Mouse (Mus musculus) gastrocnemius, postnatal 36 days (tissue): ENCODE results near the gene Acss3. TPM values are rescaled to one million over a fixed set of nuclear protein-coding genes. Genes with fewer than 3 reads are reported as not detected.
A peak's percentile ranks its signal among the peaks of the same experiment; 100 is the strongest.

Source experiments
- DNase-seq, 2 experiments: peaks; one replicate each; pipeline ENCODE4 v3.0.0; 2022
- intact Hi-C: fragments of 180-260 bp; cut with DNase I; formaldehyde crosslinking; loops from one replicate; pipeline ENCODE4 v1.15.1; 2025
- long read RNA-seq, 2 experiments: library from polyadenylated mRNA; stranded (forward); transcript quantifications; one replicate each; pipeline ENCODE4 v2.0.0; 2021
- total RNA-seq, 2 experiments: library from RNA; stranded (reverse); gene quantifications; 2 replicates each; pipeline ENCODE4 v1.2.3; 2021

The Acss3 gene
- 1 to 10 TPM; 5.6 to 5.8 TPM for total RNA-seq
- long read RNA-seq, experiment 1, partial matches to known transcripts: 1 of 2 reads
- long read RNA-seq, experiment 1, other reads (novel, unspliced or antisense): 1 of 2 reads
- long read RNA-seq, experiment 2, partial matches to known transcripts: 0 of 1 reads
- long read RNA-seq, experiment 2, other reads (novel, unspliced or antisense): 1 of 1 reads

DNA sequence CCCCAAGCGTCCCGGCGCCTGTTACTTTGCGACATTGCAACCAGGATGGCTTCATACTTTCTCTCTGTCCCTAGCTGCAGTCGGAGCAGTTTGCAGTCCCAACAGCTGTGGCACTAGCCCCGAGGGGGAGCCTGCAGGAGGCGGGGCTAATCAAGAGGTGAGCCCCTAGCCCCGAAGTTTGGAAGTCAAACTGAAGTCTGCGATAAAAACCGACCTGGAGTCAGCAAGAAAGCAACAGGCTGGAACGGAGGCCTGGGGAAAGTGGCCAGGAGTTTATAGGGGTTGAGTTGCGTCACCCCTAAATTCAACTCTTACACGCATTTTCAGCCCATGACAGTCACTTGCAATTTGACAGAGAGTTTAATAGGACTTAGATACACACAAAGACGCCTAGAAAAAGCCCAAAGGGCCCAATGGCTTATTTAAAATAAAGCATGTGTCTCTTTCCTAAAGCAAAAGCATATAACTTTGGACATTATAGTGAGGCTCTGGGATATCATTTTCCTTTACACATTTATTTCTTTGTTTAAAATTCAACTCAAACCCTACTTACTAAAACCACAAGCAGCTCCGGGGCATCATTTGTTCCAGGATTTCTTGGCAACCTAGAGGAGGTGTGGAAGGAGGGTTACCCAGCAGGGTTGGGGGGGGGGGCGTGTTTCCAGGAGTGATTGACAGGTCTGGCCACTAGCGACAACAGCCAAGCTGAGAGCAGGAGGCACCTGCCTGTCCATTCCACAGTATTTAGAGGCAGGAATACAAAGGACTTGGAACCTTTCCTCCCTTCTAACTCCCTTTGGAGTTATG is at the start of gene Acss3:
Gene Acss3, minus strand, starts transcription at position 140 of the 807 bp plus-strand sequence.
- intact Hi-C loops: no loop called here
- DNase-seq: peak; percentile 47 to 56

GRCm38 (mm10) chr10:107172003-107172689 is 48.7 kb upstream of the Acss3 start:
- DNase-seq: no peak
- intact Hi-C loops: no loop called here

DNA sequence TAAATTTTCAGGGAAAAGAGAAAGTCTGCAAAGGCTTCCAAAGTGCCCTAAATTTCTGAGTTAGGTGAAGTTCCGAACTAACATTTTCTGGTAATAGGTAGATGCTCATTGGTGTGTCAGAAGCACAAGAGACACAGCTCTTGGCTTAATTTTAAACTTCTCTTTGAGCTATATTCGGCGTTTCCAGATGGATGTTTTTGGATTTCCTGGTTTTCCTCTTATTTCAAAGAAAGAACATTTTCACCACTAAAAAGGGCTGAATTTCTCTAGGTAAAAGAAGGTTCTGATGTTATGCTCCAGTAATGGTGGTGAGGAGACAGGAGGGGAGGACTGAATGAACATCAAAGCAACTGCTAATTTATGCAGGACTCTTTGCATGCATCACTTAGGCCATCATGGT is 43.0 kb upstream of the Acss3 start:
- intact Hi-C loops: no loop called here
- DNase-seq: no peak

DNA sequence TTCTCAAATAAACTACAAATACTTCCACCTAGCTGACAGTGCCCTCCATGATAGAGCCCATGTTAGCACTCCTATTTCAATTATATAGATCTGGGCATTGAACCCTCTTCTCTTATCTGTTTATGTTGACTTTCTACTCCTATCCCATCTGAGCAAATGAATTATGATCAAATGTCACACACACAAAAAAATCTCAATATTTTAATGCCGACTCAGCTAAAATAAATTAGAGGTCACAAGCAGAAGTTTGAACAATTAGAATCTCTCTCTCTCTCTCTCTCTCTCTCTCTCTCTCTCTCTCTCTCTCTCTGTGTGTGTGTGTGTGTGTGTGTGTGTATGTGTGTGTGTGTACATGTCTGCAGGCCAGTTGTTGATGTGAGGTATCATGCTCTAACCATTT is 25.3 kb upstream of the Acss3 start:
- intact Hi-C loops: no loop called here
- DNase-seq: no peak

GRCm38 (mm10) chr10:107144016-107144415 is 20.5 kb upstream of the Acss3 start:
- intact Hi-C loops: no loop called here

DNA sequence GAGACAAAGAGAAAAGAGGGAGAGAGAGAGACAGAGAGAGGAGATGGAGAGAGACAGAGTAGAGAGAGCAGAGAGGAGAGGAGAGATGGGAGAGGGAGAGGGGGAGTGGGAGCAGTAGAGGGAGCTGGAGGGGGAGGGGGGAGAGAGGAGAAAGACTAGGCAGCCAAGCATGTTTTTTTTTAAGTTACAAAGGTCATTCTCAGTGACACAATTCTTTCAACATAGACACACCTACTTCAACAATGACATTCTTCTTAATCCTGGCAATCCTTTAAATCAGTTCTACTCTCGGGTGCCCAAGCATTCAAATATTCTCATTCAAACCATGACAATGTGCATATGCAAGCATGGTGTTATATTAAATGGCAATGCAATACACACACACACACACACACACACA is 19.4 kb upstream of the Acss3 start:
- intact Hi-C loops: no loop called here
- no peak for DNase-seq

More at GRCm38 (mm10) chr10:107144016-107144415, 20.5 kb upstream of the Acss3 start:
- no peak for DNase-seq

DNA sequence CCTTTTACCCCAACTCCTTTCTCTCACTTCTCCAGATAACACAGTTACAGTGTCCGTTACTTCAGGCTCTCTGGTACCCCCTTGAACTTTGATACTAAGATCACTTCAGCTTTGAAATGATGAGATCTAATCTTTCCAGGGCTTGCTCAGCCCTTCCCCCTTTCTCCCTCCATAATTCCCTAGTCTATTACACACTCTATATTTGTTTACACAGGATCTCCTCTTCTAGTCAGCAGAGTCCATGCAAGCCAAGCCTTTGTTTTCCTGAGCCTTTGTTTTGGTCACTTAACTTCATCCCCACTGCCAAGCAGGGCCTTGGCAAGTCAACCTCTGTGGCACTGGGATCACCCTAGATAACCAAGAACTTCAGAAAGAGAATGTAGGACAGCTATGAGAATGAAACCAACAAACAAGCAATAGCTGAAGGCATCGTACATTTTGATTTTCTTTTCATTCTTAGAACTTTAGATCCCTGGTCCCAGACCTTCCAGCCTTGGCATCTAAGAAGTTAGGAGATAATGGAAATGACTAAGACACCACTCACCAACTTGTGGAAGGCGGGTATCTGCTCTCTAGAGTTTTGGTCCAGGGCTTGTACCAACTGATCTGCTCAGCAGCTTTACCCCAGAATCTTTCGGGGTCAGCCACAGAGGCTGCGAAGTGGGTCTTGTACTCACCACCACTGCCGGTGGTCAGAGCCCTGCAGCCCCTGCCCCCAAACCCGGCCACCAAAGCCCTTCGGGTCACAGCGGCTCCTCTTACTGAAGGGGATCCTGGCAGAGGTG is 532 bp downstream of the Acss3 start:
- intact Hi-C loops: no loop called here
- no peak for DNase-seq

DNA sequence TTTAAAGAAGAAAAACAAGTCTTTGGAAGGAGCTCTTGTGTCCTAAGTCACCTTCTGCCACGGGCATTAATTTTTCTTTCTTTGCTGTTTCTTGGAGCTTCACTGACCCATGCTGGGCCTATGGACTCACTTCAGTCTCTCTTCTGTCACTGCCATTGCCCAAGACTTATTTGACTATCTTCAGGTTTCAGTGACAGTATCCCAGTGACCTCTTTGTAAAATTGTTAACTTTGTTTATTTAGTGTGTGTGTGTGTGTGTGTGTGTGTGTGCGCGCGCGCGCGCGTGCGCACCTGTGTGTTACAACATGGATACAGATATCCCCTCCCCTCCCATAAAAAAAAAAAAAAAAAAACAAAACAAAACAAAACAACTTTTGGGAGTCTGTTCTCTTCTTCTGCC is 2.2 kb downstream of the Acss3 start:
- intact Hi-C loops: no loop called here
- no peak for DNase-seq

- DNase-seq: no peak
- intact Hi-C loops: no loop called here
Measured at GRCm38 (mm10) chr10:107119135-107119534, 4.3 kb downstream of the Acss3 start.

- intact Hi-C loops: no loop called here
- DNase-seq: no peak
Measured at GRCm38 (mm10) chr10:107116709-107117267, 6.7 kb downstream of the Acss3 start.

GRCm38 (mm10) chr10:107115930-107116642 is 7.4 kb downstream of the Acss3 start:
- no peak for DNase-seq
- intact Hi-C loops: no loop called here

DNA sequence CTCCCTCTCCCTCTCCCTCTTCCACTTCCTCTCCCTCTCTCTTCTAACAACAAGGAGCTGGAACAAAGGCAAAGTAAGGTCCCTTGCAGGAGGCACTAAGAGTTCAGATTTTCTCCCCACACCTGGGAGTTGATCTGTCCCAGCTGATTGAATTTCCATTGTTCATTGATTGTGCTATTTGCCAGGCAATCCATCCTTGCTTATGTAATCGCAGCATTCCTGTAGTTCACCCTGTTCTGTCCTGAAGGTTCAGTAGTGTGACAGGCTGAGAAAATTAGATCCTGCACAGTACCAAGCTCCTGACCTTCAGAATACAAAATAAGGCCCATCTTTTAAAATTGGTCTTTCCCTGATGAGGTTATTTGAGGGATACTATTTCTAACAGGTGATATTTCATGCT is 8.3 kb downstream of the Acss3 start:
- intact Hi-C loops: no loop called here
- no peak for DNase-seq

- intact Hi-C loops: no loop called here
- no peak for DNase-seq
Measured at GRCm38 (mm10) chr10:107094452-107094851, 29.0 kb downstream of the Acss3 start.

DNA sequence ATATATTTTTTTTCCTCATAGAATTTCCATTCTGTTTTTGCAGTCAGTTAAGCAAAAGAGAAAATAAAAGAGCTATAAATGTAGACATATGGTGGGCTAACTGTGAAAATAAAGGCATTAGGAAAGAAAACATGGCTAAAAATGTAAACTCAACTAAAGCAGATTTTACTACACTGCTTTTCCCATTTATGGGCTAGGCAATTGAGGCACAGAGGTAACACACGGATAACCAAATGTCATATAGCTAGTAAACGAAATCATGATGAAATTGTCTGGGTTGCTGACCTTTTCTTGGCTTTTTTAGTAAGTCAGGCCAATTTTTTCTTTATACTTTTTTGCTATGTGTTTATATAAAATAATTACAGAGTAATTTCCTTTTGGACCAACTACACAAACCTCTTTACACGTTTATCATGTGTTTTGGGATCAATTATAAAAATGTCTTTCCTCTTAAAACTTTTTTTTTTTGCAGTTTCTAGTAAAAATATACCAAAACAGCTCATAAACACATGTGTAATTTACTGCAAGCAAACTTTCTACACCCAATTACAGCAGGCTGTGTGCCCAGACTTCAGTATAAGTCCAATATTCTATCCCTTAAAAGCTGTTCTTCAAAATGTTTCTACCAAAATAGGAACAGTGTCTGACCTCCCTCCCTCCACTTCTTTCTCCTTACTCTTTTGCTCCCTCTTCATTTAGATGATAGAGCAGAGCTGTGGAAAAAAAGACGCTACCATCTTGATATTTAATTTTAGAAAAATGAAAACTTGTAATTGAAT is 69.4 kb downstream of the Acss3 start:
- intact Hi-C loops: no loop called here
- DNase-seq: no peak

GRCm38 (mm10) chr10:107050489-107050888 is 73.0 kb downstream of the Acss3 start:
- DNase-seq: no peak
- intact Hi-C loops: no loop called here

- intact Hi-C loops: no loop called here
- DNase-seq: no peak
Measured at GRCm38 (mm10) chr10:107042656-107043055, 80.8 kb downstream of the Acss3 start.

DNA sequence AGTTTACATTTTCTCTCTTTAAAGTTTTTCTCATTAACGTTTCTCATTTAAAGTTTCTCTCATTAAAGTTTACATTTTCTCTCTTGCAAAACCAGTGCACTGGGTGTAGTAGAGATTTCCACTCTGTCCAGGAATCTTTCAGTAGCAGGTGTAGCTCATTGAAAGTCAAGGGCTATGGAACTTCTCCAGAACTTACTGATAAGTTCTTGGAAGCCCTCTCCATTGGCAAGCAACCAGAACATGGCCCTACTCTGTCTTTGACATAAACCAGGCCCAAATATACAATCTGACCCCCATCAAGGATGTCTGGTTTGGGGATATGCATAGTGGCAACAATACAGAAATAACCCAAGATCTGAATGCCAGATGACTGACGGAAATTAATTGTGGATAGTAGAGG is 82.6 kb downstream of the Acss3 start:
- intact Hi-C loops: no loop called here
- no peak for DNase-seq

DNA sequence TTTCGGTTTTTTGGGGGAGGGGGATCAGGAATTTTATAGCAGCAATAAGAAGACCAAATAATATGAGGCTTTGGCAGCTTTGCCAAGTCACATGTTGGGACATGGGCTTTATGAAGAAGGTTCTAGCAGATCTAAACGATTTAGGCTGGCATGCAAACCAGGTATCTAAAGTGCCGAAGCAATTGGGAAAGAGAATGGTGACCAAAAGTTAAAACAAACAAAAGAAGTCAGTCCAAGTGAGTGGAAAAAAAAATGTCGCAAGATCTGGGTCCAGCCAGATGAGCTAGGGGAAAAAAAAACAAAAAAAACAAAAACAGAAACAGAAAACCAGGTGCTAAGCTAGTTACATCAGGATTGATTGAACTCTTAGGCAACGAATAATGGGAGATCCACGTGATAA is 83.1 kb downstream of the Acss3 start:
- no peak for DNase-seq
- intact Hi-C loops: no loop called here

DNA sequence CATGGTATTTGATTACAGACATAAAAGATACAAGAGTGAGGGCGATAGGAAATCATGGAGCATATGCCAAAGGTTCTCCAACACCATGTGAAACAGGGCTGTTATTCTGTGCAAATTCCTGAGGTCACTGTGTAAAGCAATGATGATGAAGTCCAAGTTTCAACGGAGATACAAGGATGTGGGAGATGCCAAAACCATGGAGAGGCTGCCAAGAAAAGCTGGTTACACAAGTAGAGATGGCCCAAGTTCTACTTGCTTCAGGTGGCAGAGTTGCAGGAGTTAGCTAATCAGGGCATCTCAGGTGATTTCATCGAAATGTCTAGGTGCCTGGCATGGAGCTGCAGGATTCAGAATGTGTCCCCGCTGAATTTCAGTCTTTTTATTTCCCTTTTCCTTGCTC is 84.3 kb downstream of the Acss3 start:
- DNase-seq: no peak

More for the DNA sequence above, 84.3 kb downstream of the Acss3 start:
- intact Hi-C loops: no loop called here
